Mouse (Mus musculus): ENCODE measurements at regions not wholly inside any gene's neighbourhood (a gene's known extent, or its start where the extent isn't known, plus 50 kb on each side); places are given as distances from the start of the nearest gene placed in this dataset.
A peak's percentile ranks its signal among the peaks of the same experiment; 100 is the strongest.

DNA sequence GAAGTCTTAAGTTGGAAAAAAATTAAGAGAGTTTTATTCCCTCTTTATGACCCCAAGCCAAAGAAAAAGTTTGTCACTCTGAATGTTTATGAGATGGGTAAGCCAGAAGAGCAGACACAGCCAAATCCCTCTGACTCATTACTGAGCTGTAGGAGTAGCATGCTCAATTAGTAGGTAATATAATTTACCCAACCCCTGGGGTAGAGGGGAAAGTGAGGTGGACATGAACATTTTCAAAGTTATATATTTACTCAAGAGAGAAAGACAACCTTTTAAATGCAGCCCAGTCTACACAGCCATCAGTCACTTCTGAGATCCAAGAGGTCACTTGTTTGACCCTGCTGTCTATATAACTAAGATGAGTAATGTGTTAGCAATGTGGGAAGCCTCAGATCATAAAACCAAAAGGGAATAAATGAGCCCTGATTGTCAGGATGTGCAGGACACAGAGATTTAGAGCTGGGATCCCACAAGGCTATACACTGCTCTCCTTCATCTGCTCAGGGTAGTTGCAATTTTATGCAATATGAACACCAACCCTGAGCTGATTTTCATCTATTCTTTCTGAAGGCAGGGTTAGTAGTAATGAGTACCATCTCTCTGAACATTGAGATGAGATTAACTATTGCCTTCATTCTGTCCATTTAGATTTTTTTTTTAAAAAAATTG, 114.7 kb upstream of the Ndp start:
- DNase-seq: no peak

DNA sequence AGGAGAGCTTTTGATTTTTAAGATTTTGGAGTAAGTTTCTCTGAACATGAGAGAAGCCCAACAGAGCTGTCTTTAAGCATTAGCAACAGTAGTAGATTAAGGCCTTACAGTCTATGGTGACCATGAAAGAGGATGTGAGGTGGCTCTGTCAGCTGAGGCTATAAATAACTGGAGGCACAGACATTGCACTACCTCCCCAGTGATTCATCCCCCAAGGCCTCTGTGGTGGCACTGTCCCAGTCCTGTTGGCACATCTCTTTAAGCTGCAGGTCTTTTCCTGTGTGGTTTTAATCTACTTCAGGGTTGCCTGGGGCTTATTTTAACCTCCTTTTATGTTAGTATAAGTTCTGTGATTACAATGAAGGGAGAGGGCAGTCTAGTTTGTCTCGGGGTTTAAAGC, 106.2 kb upstream of the Ndp start:
- no peak for DNase-seq

DNA sequence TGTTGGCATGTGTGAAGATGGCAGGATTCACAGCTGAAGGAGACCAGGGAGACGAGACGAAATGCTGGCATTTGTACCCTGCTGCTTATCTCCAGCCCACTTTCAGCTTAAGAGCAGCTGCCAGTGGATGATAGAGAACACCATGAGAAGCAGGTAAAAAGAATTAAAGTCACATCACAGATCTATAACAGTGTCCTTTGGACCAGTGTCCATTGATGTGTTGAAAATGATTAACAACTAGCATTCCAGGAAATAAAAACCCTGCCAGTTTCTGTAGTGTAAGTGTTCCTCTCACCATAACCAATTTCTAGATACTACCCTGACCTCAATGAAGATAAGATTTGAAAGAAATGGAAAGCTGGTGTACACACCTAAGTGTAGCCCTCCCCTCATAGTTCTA, 97.6 kb upstream of the Ndp start:
- no peak for DNase-seq

DNA sequence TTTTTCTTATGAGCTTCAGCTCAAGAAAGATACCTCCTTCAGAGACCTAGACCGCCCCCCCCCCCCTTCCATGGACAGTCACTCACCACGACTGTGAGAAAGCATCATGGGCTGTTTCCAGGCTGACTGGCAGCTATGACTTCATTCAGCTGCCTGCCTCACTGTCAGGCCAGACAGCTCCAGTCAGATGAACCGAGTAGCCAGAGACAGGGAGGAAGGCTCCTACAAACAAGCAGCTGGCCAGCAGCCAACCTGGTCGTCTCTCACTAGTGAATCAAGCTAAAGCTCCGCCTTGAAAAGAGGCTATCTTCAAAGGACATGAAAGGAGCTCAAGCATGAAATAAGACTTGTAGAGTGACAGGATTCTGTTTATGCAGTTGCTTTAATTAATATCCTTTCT, 87.0 kb upstream of the Ndp start:
- peak; percentile 68 for DNase-seq
